Mouse (Mus musculus): ENCODE data around the gene Heca. TPM values are rescaled to one million over a fixed set of nuclear protein-coding genes. Genes with fewer than 3 reads are reported as not detected.

Heca gene
- 54.2 to 72.5 TPM (median 65.7 TPM) in 4 replicates for total RNA-seq (2023; ENCODE audit: inconsistent age)

DNA sequence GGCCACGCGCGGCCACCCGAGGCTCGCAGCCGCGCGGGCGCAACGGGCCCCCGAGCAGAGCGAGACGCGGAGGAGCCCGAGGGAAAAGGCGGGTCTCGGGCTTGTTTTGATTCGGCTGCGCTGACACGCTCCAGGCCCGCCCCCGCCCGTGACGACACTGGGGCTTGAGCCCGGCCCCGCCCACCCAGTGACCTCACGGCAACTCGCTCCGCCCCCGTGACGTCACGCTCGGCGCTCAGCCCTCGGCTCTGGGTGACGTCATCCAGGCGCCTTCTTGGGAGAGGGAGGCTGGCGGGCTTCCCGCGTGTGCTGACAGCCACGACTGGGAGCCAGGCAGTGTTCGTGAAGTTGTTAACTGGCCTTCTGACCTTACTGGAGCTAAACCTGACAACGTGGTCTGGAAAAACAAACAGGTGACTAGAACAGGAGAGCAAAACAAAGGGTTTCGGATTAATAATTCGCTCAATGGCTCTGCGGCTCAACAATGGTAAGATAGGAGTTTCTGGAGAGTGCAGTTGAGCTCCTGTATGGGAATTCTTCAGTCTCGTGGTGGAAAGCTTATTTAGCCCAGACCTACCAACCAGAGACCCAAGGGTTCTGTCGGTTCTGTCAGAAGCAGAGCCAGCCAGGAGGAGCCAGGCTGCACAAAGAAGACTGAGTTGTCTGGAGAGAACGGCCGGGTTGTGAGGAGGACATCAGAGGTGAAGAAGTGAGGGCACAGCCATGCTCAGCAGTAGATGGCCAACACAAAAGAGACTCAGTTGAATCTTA, at the start of gene Heca:
Gene Heca (minus strand): TSS at position 108 of the 771 bp plus-strand sequence.

Other genes starting within 250 kb of the Heca start
- 37.3 to 39.4 TPM (median 38.8 TPM) in 4 replicates for gene Cited2, start 224.8 kb downstream of the Heca start, total RNA-seq (2023; ENCODE audit: inconsistent age)
- 0.16 to 0.29 TPM (median 0.20 TPM) in 4 replicates for gene Txlnb, start 151.8 kb downstream of the Heca start, total RNA-seq (2023; ENCODE audit: inconsistent age)
- gene Abracl, start 75.2 kb upstream of the Heca start, total RNA-seq (2023; ENCODE audit: inconsistent age) = 72.0 to 86.0 TPM (median 76.0 TPM) in 4 replicates
- 53.5 to 59.8 TPM (median 56.0 TPM) in 4 replicates for gene Reps1, start 107.8 kb upstream of the Heca start, total RNA-seq (2023; ENCODE audit: inconsistent age)

All from B cell, adult (primary cell).